Mouse (Mus musculus): ENCODE results near the gene Tmem150c. TPM values are rescaled to one million over a fixed set of nuclear protein-coding genes. Genes with fewer than 3 reads are reported as not detected.

Tmem150c gene
- polyA plus RNA-seq (2017; shearing (Covaris generic)): 0.40 TPM

GRCm38 (mm10) chr5:100159638-100159973, at the start of gene Tmem150c:
TSS of gene Tmem150c (minus strand) at chr5:100159808.

GRCm38 (mm10) chr5:100039602-100040142, 119.9 kb downstream of the Tmem150c start, which contains the start of the genes Hnrnpdl and Enoph1:
TSS of gene Hnrnpdl (minus strand) at chr5:100039664.
TSS of gene Enoph1 (plus strand) at chr5:100039985.

Other genes with a start within 250 kb of the Tmem150c start
- 384 TPM for gene Hnrnpd, start 180.9 kb downstream of the Tmem150c start, polyA plus RNA-seq (2017; shearing (Covaris generic))
- gene 4930524J08Rik, start 180.7 kb downstream of the Tmem150c start, polyA plus RNA-seq (2017; shearing (Covaris generic)): not detected
- 168 TPM for gene Hnrnpdl, start 120.1 kb downstream of the Tmem150c start, polyA plus RNA-seq (2017; shearing (Covaris generic))
- 16.0 TPM for gene Enoph1, start 119.8 kb downstream of the Tmem150c start, polyA plus RNA-seq (2017; shearing (Covaris generic))